Mouse (Mus musculus): ENCODE data around the gene Dnajc4. TPM values are rescaled to one million over a fixed set of nuclear protein-coding genes. Genes with fewer than 3 reads are reported as not detected.
A peak's percentile ranks its signal among the peaks of the same experiment; 100 is the strongest.

Gene Dnajc4
- total RNA-seq, 2 experiments from 2014 or later: 21.1 to 21.2 TPM

DNA sequence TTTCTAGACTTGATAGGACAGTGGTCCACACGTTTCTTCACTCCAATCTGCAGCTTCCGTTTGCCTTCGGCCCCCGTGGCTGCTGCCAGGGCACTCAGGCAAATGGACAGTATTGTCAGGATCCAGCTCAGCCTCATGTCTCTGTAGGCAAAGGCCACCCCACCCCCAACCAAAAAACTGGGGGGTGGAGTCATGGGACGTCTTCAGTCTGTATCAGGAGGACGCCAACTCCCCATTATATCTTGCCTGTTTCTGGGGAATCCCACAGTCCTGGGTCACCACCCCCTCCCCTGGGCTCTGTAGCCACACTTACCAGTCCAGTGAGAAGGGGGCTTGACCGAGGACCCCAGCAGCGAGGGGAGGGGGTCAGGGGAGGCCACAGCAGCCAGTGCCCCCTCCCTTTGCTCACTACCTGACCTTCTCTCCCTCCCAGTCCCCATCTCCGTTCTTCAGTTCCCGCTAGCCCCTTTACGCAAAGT is 13.3 kb downstream of the Dnajc4 start:
- intact Hi-C loops (cut with DNase I): loop anchor here (5.0 kb wide), 2 partner anchors 37 to 57 kb away; partner anchors contain the start of genes Bad, Esrra and Gpr137

DNA sequence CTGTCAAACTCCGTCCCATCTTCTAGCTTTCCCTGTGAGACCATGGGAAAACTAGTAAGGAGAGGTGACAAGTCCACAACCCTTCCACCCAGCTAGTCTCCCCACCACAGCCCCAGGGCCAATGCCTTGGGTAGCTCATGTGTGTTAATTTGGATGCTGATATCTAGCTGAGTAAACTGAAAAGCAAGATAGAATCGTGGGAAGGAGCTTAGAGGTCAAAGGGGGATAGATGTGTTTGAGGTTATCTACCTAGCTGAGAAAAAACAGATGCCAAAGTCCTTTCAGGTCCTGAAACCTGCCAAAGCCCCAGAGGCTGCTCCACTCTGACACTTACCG is 13.8 kb downstream of the Dnajc4 start:
- intact Hi-C loops (cut with DNase I): loop anchor here (5.0 kb wide), 2 partner anchors 36 to 56 kb away; partner anchors contain the start of genes Bad, Esrra and Gpr137
- no peak for DNase-seq (ENCODE audit: low spot score in 2 of 2)

More for the DNA sequence above, 13.3 kb downstream of the Dnajc4 start:
- peak in 1 of 2 experiments; percentile 52 for DNase-seq (ENCODE audit: low spot score in 2 of 2)

DNA sequence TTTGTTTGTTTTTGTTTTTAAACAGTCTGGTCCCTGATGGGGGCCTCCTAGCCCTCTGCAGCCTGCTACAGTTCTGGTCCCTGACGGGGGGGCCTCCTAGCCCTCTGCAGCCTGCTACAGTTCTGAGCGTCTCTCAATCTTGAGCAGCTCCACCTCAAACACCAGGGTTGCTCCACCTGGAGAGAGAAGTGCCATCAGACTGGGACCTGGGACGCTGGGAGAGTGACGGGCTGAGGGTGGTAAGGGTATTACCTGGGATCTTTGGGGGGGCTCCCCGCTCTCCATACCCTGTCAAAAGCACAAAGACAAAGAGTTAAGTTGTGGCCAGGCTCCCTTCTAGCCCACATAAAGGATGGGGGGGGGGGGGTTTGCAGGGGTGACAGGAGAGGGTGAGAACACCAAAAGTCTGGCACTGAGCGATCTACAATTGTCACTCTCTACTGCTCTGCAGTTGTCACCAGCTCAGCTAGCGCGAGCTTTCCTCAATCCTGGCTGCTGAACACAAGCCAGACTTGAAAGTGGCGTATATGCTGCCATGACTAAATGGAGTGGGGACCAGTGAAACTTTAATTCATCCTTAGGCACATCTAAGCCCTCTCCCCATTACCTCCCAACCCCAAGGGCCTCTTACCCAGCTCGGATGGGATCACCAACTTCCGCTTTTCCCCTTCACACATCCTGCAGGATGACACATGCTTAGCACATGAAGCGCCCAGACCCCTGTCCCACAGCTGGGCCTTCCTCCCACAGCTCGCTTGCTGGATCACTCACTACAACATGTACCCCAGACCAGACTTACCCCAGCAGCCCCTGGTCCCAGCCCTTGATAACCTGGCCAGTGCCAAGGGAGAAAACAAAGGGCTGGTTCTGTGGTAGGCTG is 14.4 kb downstream of the Dnajc4 start:
- intact Hi-C loops (cut with DNase I): loop anchor here (5.0 kb wide), 2 partner anchors 36 to 56 kb away; partner anchors contain the start of genes Bad, Esrra and Gpr137
- DNase-seq (ENCODE audit: low spot score in 2 of 2): no peak

DNA sequence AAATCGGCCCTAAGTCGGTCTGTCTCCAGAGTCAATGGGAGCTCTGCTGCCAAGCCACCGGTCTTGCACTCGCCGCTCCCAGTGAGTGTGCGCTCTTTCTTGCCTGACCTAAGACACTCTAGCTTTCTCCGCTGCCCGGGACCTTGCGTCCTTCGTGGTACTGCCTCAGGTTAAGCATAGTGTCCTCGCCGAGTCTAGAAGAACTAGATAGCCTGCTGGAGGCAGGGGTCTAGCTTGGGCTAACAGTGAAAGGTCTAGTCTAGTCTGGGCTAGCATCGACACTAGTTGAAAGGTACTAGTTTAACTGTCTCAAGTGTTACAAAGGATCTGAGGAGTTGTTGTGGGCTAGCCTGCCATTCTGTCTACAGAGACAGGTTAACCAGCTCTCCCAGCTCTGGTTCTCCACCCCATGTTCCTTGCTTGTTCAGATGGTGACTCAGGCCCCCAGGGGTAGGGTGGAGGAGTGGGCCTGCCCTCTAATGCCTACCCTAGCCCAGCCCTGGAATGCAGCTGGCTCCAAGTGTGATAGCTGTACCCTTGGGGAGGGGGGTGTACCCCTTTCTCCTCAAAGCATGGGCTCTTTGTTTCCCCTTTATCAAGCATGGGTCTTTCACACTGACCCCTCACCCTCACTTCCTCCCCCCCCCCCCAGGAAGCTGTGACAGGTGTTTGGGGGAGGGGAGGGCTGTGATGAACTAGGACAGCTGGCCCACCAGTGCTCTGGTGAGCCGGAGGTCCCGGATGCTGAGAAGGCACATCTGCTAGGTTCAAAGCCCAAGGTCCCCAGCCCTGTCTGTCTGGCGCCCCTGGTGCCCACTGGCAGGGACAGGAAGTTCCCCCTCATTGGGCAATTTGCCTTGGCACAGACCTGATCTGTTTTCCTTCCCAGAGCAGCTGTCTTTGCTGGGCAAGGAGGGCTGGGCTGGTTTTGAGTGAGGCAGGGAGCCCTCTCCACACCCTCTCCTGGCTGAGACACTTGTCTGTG is 16.5 kb downstream of the Dnajc4 start, which contains the start of gene Plcb3:
Gene Plcb3, minus strand, starts transcription at position 934 of the 985 bp plus-strand sequence.
- peak; percentile 72 to 89 for DNase-seq (ENCODE audit: low spot score in 2 of 2)

DNA sequence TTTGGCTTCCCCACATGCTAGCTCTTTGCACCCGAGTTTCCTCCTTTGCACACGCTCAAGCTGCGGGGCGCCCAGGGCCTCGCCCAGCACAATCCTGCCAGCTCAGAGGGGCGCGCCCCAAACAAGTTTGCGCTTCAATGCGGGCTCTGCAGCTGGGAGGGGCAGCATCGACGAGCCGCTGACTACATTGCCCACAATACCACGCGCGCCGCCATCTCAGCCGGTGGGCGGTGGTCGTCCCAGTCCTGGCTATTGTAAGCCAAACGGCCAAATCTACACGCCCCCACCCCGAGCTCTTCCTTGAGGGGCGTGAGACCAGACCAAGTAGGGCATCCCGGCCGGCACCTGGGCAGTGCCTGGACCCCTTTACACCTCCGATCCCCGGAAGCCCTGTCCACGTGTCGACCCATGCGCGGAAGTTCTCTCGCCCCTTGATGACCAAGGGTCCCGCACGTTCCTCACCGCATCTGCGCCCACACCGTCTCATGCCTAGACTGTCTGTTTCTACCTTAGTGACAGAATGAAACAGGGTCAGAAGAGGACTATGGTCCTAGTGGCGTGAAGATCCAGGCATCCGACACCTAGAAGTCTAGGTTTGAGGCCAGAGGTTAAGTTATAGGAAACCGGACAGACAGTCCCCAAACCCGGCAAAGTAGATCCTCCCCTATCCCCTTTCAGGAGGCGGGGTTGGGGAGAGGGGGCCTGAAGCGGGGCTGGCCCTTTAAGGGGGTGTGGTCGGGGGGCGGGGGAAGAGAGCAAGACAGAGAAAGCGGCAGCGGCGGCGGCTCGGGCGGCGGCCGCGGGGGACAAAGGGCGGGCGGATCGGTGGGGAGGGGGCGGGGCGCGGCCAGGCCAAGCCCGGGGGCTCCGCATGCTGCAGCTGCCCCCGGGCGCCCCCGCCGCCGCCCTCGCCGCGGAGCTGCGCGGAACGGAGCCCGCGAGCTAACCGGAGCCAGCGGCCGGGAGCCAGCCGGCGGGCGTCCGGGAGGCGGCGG is 17.9 kb downstream of the Dnajc4 start, which contains the start of gene Ppp1r14b:
Gene Ppp1r14b, plus strand, starts transcription at position 758 of the 995 bp plus-strand sequence.
- DNase-seq (ENCODE audit: low spot score in 2 of 2): peak; percentile 73 to 75
- intact Hi-C loops (cut with DNase I): loop anchor here (5.0 kb wide), 2 partner anchors 32 to 52 kb away; partner anchors contain the start of genes Bad, Esrra and Gpr137

More for the DNA sequence above, 16.5 kb downstream of the Dnajc4 start, which contains the start of gene Plcb3:
- intact Hi-C loops (cut with DNase I): loop anchor here (5.0 kb wide), 2 partner anchors 34 to 54 kb away; partner anchors contain the start of genes Bad, Esrra and Gpr137

DNA sequence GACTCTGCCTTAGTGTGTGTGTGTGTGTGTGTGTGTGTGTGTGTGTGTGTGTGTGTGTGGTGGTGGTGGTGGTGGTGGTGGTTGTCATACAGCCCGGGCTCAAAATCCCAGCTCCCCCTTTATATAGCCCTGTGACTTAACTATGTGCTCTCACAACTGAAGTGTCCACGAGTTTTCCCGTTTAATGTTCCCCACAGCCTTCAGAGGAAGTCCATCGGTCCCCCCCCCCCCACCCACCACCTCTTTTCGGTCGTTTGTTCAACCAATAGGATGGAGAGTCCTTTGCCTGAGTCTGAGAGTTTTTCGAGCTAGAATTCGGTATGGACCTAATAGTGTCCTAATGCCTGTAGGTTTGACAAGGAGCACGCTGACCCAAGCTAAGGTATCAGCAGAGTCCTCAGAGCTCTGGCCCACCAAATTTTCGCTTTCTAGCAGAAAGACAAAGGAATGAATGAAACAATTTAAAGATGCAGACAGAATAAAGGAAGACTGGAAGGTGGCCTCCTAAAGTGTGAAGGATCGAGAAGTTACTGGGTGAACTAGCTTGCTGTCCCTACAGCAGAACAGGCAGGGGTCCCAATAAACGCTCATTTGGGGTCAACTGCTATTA is 18.7 kb downstream of the Dnajc4 start:
- DNase-seq (ENCODE audit: low spot score in 2 of 2): no peak

DNA sequence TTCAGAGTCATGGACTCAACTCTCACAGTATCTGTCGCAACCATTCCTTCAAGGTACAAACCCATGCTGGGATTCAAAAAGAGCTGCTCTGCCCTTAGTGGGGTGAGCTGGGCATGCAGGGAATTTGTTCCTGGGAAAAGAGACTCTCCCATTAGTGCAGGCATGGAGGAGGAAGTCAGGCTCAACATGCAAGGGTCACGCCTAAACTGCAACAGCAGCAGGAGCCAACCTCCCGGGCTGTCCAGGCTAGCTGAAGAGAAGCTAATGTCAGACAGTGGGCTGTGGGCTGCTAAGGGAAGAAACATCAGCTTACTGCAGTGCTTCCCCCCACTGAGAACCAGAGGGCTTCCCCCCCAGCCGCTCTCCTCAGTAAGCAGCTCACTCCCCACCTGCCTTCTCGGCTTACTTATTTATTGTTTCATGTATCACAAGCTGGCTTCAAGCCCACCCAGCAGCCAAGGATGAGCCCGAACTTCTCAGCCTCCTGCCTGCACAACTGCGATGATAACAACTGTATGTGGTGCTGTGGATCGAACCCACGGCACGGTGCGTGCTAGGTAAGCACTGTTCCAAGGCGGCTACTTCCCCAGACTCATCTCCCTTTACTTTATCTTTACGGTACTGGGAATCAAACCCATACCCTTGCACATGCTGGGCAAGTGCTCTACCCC is 20.0 kb downstream of the Dnajc4 start:
- intact Hi-C loops (cut with DNase I): no loop called here
- DNase-seq (ENCODE audit: low spot score in 2 of 2): no peak

More for the DNA sequence above, 18.7 kb downstream of the Dnajc4 start:
- intact Hi-C loops (cut with DNase I): no loop called here

DNA sequence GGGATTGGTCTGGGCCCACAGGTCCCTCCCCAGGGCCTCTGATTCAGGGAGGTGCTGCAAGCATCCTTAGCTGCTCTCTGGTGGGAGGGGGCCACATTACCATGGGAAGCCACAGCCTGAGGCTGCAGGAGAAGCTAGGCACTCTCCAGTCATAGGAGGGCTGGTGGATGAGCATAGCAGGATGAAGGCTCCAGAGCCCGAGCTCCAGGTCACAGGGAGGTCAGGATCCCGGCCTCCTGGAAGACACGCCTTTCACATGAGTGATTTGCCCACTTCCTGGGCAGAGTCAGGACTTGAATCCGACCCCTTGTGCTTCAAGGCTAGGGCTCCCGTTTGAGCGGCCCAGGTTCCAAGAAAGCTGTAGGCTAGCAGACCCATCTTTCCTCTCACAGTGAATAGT is 20.7 kb downstream of the Dnajc4 start:
- intact Hi-C loops (cut with DNase I): no loop called here
- no peak for DNase-seq (ENCODE audit: low spot score in 2 of 2)

DNA sequence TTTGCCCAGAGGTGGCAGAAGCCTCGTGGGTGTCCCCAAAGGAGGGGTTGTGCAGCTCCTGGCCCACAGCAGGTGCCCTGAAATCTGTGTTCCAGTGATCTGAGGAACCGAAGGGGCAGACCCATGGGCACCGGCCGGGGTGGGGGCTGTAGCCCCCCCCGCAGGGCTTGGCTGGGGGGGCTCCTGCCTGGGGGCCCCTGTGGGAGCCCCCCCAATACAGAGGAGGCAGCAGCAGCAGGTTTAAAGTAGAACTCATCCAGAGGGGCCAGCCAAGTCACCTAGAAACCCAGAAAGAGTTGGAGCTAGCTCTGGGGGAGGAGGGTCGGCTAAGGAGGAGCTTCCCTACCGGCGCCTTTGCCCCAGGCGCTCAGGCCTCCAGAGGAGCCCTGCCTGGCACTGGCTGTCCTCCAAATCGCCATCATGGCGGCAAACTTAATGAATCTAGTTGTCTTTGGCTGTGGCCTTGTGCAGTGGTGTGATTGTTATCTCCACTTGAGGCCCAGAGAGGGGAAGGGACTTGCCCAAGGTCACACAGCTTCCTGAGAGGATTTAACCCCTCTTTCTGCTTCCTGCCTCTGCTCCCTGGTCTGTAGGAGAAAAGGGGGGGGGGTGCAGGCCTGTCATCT is 21.8 kb downstream of the Dnajc4 start:
- intact Hi-C loops (cut with DNase I): no loop called here
- DNase-seq (ENCODE audit: low spot score in 2 of 2): no peak

DNA sequence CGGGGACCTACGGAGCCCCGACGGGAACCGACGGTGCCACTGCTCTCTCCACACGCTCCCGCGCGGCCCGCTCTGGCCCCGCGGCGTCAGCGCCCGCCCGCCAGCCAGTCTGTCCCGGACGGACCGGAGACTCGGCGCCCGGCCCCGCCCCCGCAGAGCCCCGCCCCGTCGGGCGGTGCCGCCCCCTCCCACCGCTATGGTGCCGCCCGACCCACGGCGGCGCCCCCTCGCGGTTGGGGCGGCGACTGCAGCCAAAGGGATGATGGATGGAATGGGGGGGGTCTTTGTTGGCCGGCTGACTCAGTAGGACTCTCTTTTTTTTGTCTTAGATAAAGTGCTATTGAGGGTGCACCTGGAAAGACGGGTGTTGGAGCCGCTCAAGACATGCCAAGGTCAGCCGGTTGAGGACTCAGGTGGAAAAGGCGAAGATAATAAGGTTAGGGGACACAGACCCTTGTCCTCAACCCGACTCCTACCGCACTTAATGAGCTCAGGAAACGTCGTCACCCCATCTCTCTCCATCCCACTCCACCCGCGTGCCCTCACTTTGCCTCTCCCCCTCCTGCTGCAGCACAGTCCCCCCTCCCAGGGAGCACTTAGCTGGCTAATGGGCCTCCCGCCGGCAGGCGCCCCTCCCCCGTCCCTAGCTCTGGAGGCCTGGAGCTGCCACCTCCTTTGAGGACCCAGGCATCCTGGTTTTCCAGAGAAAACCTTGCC is 22.5 kb downstream of the Dnajc4 start:
- DNase-seq (ENCODE audit: low spot score in 2 of 2): peak in 1 of 2 experiments; percentile 29
- intact Hi-C loops (cut with DNase I): no loop called here

DNA sequence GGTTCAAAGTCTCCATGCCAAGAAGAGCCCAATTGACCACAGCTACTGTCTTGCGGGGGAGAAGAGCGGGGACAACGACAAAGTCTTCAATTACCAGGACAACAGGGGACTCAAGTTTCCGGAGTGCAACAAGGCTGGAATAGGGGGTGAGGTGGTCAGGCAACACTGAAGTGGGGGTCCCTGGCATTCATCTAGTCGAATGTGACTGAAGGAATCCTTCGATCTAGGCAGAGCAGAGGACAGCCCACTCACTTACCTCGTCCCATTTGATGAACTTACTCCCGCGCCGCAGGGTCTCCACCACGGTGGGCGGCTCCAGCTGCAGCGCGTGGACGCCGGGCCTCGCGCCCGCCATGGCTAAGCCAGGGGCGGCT is 23.1 kb downstream of the Dnajc4 start:
- no peak for DNase-seq (ENCODE audit: low spot score in 2 of 2)
- intact Hi-C loops (cut with DNase I): no loop called here

DNA sequence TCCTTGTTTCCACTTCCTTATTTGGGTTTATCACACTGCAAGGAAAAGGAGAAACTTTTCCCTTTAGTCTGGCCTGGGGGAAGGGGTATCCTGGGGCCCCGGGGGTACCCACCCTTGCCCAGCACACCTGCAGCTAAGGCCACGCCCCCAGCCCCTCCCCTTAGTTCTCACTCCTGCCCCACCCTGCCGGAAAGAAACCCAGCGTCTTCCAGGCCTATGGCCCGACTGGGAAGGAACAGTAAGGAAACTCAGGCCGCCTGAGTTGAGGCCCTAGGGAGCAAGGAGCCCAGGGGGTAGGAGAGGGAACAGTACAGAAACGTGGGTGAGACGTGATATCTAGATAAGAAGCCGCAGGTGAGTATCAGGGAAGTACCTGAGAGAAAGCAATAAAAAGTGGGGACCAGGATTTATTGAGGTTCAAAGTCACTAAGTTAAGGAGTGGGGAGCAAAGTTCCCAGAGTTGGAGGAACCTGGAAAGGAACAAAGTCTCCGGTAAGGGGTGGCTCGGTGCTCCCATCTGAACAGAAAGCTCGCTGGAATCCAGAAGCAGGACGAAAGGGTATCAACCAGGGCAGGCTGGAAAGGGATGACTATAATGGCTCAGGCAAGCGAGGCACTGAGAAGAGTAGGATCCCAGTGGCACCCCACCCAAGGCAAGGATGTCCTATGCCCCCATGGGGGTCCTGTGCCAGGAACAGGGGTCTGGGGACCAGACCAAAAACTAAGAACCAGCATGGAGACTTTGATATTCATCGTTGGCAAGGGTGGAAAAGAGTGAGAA is 23.7 kb downstream of the Dnajc4 start:
- intact Hi-C loops (cut with DNase I): no loop called here
- DNase-seq (ENCODE audit: low spot score in 2 of 2): no peak

DNA sequence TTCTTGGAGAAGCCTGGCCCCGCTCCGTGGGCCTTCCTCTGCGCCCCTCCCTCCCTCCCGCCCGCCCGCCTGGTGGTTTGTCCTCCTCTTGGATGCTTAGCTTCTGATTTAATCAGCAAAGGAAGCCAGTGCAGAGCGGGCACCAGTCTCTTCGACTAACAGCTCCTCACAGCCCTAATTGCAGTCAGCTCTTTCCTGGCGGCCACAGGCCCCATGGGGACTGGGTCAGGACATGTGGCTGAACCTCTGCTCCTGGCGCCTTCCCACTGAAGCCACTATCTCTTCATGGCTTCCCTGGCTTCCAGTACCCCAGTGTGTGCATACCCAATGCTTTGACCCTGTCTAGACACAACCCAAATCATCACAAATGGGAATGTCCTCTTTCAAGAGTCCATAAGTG is 35.9 kb downstream of the Dnajc4 start:
- no peak for DNase-seq (ENCODE audit: low spot score in 2 of 2)
- intact Hi-C loops (cut with DNase I): no loop called here

DNA sequence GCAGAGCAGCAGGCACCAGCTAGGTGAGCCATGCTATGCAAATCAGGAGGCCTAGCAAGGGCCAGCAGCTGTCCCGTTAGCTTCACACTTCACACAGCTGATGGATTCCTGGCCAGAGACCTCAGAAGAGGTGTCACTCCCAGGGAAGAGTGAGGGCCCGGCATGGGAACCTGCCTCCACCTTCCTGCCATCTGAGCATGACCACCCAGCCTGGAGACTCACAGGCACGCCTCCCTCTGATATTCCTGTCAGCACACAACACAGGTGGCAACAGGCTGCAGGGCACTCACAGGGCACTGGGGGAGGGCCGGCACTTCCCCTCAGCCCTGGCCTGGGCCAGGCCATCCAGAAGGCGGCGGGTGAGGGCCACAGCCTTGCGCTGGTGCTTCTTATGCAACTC is 36.9 kb downstream of the Dnajc4 start:
- intact Hi-C loops (cut with DNase I): no loop called here
- no peak for DNase-seq (ENCODE audit: low spot score in 2 of 2)

DNA sequence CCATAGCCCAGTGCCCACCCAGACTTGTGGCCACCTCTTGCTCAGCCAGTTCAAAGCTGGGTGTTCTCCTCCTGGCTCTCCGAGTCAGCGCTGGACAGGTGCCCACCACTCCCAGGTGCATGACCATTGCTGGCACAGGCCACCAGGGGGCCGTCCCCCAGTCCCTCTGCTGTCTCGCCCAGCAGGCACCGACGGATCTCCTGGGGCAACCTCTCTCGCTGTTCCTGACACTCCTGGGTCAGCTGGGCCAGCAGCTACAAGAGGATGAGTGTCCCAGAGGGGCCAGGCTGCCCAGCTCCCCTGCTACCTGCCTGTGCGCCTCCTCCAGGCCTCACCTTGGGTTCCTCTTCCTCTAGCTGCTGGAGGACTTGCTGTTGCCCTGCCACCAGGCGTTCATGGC is 38.3 kb downstream of the Dnajc4 start:
- DNase-seq (ENCODE audit: low spot score in 2 of 2): no peak
- intact Hi-C loops (cut with DNase I): no loop called here

DNA sequence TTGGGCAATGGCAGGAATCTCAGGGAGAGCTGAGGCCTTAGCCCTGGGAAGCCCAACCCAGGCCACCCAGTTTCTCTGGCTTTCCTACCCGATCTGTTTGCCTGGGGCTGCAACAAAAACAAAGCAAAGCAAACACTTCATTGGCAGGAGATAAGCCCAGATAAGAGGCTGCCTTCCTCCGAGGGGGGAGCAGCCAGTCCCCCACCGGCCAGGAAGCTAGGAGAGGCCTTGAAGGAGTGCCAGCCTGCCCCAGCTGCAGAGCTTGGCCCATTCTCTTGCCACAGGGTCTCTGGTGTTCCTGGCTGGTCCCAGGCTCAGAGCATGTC is 39.7 kb downstream of the Dnajc4 start:
- DNase-seq (ENCODE audit: low spot score in 2 of 2): no peak
- intact Hi-C loops (cut with DNase I): no loop called here
